Mouse (Mus musculus) midbrain, embryonic 14.5 days (tissue): ENCODE data around the gene Lep. TPM values are rescaled to one million over a fixed set of nuclear protein-coding genes. Genes with fewer than 3 reads are reported as not detected.

Source experiments
- ATAC-seq: fragments of 200-750 bp; cut with Nextera tagmentation; 2 replicates; pipeline ENCODE4 v1.8.0; 2017; ENCODE audit warnings: moderate number of reproducible peaks, moderate library complexity; ENCODE audit not compliant: low FRiP score, low TSS enrichment
- DNase-seq: peaks from one replicate; pipeline ENCODE4 v3.0.0-alpha.2; 2015
- H3K27ac ChIP-seq: fragments of 300-500 bp; sonication (generic); replicated peaks from 2 replicates; pipeline ENCODE4 v1.5.1; 2014; ENCODE audit warnings: mild to moderate bottlenecking, low read depth, low read length, moderate library complexity
- H3K27me3 ChIP-seq: fragments of 300-500 bp; sonication (generic); 2 replicates; pipeline ENCODE4 v1.6.1; 2014; ENCODE audit warnings: low read length, control low read depth, mixed read lengths; ENCODE audit not compliant: control insufficient read depth, insufficient read depth
- H3K36me3 ChIP-seq: fragments of 300-500 bp; sonication (generic); 2 replicates; pipeline ENCODE4 v1.6.1; 2014; ENCODE audit warnings: low read length, control low read depth; ENCODE audit not compliant: control insufficient read depth, insufficient read depth
- H3K4me1 ChIP-seq: fragments of 300-500 bp; sonication (generic); 2 replicates; pipeline ENCODE4 v1.6.1; 2014; ENCODE audit warnings: mild to moderate bottlenecking, antibody characterized with exemption, low read length, control low read depth; ENCODE audit not compliant: control insufficient read depth, insufficient read depth
- H3K4me2 ChIP-seq: fragments of 300-500 bp; sonication (generic); 2 replicates; pipeline ENCODE4 v1.6.1; 2014; ENCODE audit warnings: mild to moderate bottlenecking, low read length, moderate library complexity
- H3K4me3 ChIP-seq: fragments of 300-500 bp; sonication (generic); replicated peaks from 2 replicates; pipeline ENCODE4 v1.5.1; 2014; ENCODE audit warnings: low read depth, low read length
- H3K9ac ChIP-seq: fragments of 300-500 bp; sonication (generic); replicated peaks from 2 replicates; pipeline ENCODE4 v1.6.1; 2014; ENCODE audit warnings: mild to moderate bottlenecking, low read length, moderate library complexity
- H3K9me3 ChIP-seq: fragments of 300-500 bp; sonication (generic); 2 replicates; pipeline ENCODE4 v1.6.1; 2016; ENCODE audit warnings: low read length, control low read depth, mixed read lengths; ENCODE audit not compliant: control insufficient read depth
- WGBS: fragments of 180-500 bp; shearing (Covaris S2); extraction: QIAGEN DNeasy Blood & Tissue Kit; methylation state at CpG from one replicate; pipeline ENCODE4 v1.1.7; 2014; 5-methylcytosine and 5-hydroxymethylcytosine counted together
- polyA plus RNA-seq: library from polyadenylated mRNA; unstranded; fragments of >200 nt; fragmentation: Nextera tagmentation; extraction: Ambion mirVana; gene quantifications from 2 replicates; pipeline ENCODE4 v1.2.1, GENCODE M21; 2014

Gene Lep
- polyA plus RNA-seq: not detected in 2 replicates

- ATAC-seq (no peak), DNase-seq (no peak)
- no peak within 1 kb of the TSS for H3K4me3 ChIP-seq
- 74% methylated on average over 28 of the region's 28 CpGs for WGBS
- no peaks in the 10 kb centered on the region for H3K27me3 ChIP-seq
- no peak within 1 kb of the TSS for H3K9ac ChIP-seq
- no peaks in the 10 kb centered on the region for H3K36me3 ChIP-seq
- H3K4me2 ChIP-seq: no peak within 1 kb of the TSS
- H3K27ac ChIP-seq: no peak within 1 kb of the TSS
- H3K9me3 ChIP-seq: no peaks in the 10 kb centered on the region
- peaks cover 7% of the 10 kb centered on the region for H3K4me1 ChIP-seq
These were observed at the start of gene Lep for GRCm38 (mm10) chr6:29059846-29060685. Gene Lep, plus strand, starts transcription at chr6:29060220.

DNA sequence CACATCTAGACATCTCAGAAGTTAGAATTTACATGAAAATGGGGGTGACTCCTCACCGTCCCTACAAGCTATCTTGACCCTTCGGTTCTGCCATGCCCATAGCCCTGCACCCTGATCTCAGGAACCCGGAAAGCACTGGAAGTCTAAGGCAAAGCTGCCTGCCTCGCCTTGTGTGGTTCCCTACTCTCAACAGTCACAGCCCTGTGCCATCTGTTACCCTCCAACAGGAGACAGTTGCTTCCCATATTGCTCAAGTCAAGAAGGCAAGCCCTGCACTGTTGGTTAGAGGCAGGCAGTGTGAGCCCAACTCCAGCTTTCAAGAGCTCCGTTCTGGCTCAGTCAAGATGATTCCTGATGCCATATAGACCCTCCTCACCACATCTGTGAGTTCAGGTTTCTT lies 48.4 kb upstream of the Lep start:
- Histone ChIP-seq H3K4me1 (peaks cover 2% of the 10 kb centered on the region; the same call in 1 of the 2 replicates), H3K27me3 (no peaks in the 10 kb centered on the region), H3K4me3 (no peak overlapping the region), H3K36me3 (no peaks in the 10 kb centered on the region), H3K27ac (no peak overlapping the region), H3K9ac (no peak overlapping the region), H3K9me3 (no peaks in the 10 kb centered on the region), H3K4me2 (no peak overlapping the region)
- ATAC-seq (no peak), DNase-seq (no peak)
- WGBS: 90% methylated on average over 5 of the region's 5 CpGs

GRCm38 (mm10) chr6:29013216-29013615 lies 46.8 kb upstream of the Lep start:
- peaks cover 10% of the 10 kb centered on the region for H3K4me1 ChIP-seq

DNA sequence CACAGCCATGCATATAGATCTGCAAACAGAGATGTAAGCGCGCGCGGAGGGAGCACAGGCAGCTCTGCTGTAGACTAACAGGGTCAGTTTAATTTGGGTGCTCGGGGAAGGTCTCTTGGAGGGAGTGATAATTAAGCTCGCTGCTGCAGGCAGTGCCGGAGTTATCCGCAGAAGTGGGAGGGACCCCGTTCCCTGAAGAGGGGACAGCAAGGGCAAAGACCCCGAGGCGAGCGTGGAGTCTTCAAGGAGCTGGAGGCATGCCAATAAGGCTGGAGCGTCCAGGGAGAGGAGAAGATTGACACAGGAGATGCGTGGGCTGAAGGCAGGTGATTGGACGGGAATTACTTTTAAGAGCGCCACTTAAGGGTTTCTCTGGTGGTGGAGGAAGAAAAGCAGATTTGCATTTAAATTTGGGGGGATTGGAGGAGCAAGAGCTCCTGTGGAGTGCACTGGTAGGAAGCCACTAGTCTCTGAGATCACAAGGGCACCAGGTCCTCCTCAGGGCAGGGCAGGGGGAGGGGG lies 43.1 kb upstream of the Lep start:
- Histone ChIP-seq H3K36me3 (no peaks in the 10 kb centered on the region), H3K4me1 (peaks cover 10% of the 10 kb centered on the region), H3K27ac (peak overlapping the region; percentile 53; the same call in 1 of the 2 replicates), H3K9me3 (no peaks in the 10 kb centered on the region), H3K4me2 (peak overlapping the region; percentile 53), H3K27me3 (no peaks in the 10 kb centered on the region), H3K9ac (peak overlapping the region; percentile 32; the same call in 1 of the 2 replicates), H3K4me3 (peak overlapping the region; percentile 20)
- DNase-seq: peak; percentile 84
- peak; percentile 70 for ATAC-seq
- WGBS: 1% methylated on average over 16 of the region's 16 CpGs

More at GRCm38 (mm10) chr6:29013216-29013615, 46.8 kb upstream of the Lep start:
- Histone ChIP-seq H3K27me3 (no peaks in the 10 kb centered on the region), H3K36me3 (no peaks in the 10 kb centered on the region), H3K4me2 (no peak overlapping the region), H3K27ac (no peak overlapping the region), H3K4me3 (no peak overlapping the region), H3K9ac (no peak overlapping the region), H3K9me3 (no peaks in the 10 kb centered on the region)
- 96% methylated on average over 6 of the region's 6 CpGs for WGBS
- no peak for DNase-seq
- no peak for ATAC-seq

GRCm38 (mm10) chr6:29019756-29020720 lies 40.0 kb upstream of the Lep start:
- DNase-seq (no peak), ATAC-seq (no peak)
- no peaks in the 10 kb centered on the region for H3K9me3 ChIP-seq
- no peak overlapping the region for H3K27ac ChIP-seq
- no peaks in the 10 kb centered on the region for H3K36me3 ChIP-seq
- no peak overlapping the region for H3K4me3 ChIP-seq
- H3K27me3 ChIP-seq: no peaks in the 10 kb centered on the region
- H3K4me1 ChIP-seq: peaks cover 13% of the 10 kb centered on the region
- no peak overlapping the region for H3K4me2 ChIP-seq
- WGBS: 63% methylated on average over 18 of the region's 18 CpGs
- no peak overlapping the region for H3K9ac ChIP-seq

DNA sequence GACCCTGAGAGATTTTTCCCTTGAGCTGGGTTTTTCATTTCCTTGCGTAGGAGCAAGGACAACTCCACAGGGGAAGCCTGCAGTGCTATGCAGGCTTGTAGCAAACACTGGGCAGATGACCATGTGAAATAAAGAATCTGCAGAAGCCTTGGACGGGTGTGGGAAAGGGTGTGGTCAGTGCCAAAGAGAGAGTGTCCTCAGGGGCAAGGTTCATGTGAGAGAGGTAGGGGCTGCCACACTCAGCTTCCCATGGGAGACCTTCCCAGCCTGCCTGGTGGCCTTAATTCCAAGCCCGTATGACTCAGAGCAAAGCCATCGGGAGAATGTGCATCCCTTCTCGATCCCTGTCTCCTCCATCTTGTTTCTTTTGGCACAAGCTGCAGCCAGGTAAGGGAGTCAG lies 39.1 kb upstream of the Lep start:
- peaks cover 13% of the 10 kb centered on the region for H3K4me1 ChIP-seq
- H3K4me2 ChIP-seq: no peak overlapping the region
- WGBS: 83% methylated on average over 5 of the region's 5 CpGs
- DNase-seq: no peak
- H3K36me3 ChIP-seq: no peaks in the 10 kb centered on the region
- H3K27ac ChIP-seq: no peak overlapping the region
- no peak for ATAC-seq
- 0 out of 2 replicates have a peak, but pooled peaks cover 8% of the 10 kb centered on the region for H3K27me3 ChIP-seq
- no peaks in the 10 kb centered on the region for H3K9me3 ChIP-seq
- H3K4me3 ChIP-seq: no peak overlapping the region
- no peak overlapping the region for H3K9ac ChIP-seq

DNA sequence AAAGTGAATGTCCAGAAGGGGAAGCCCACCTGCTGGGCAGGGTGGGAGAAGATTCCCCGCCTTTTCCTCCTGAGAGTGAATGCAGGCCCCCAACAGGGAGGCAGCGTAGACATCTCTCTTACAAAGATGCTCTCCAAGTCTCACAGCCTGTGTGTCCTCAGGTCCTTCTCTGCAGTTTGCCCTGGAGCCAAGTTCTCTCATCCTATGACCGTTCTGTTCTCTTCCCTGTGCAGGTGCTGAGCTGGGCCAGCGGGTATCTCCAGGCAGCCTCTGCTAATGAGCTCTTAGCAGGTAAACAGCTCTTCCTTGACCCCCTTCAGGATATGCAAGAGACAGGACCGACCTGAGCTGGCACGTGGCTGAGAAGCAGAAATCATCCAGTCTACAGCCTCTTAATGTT lies 38.5 kb upstream of the Lep start:
- Histone ChIP-seq H3K4me2 (no peak overlapping the region), H3K36me3 (no peaks in the 10 kb centered on the region), H3K4me1 (peaks cover 13% of the 10 kb centered on the region), H3K9ac (no peak overlapping the region), H3K27ac (no peak overlapping the region), H3K9me3 (no peaks in the 10 kb centered on the region), H3K4me3 (no peak overlapping the region), H3K27me3 (0 out of 2 replicates have a peak, but pooled peaks cover 8% of the 10 kb centered on the region)
- 54% methylated on average over 6 of the region's 6 CpGs for WGBS
- DNase-seq (no peak), ATAC-seq (no peak)

- H3K9me3 ChIP-seq: no peaks in the 10 kb centered on the region
- WGBS: 83% methylated on average over 5 of the region's 5 CpGs
- H3K36me3 ChIP-seq: no peaks in the 10 kb centered on the region
- ATAC-seq (no peak), DNase-seq (no peak)
- no peak overlapping the region for H3K27ac ChIP-seq
- H3K4me1 ChIP-seq: peaks cover 7% of the 10 kb centered on the region
- no peak overlapping the region for H3K4me2 ChIP-seq
- 0 out of 2 replicates have a peak, but pooled peaks cover 8% of the 10 kb centered on the region for H3K27me3 ChIP-seq
- H3K9ac ChIP-seq: no peak overlapping the region
- no peak overlapping the region for H3K4me3 ChIP-seq
These were observed 37.9 kb upstream of the Lep start for GRCm38 (mm10) chr6:29022115-29022514.
